Mouse (Mus musculus) C2C12 (cell line): ENCODE measurements at regions not wholly inside any gene's neighbourhood (a gene's known extent, or its start where the extent isn't known, plus 50 kb on each side); places are given as distances from the start of the nearest gene placed in this dataset.

Experiments used
- CTCF ChIP-seq: IDR thresholded peaks from one replicate; pipeline ENCODE4 v1.5.1; 2011; ENCODE audit not compliant: control insufficient read depth, insufficient read depth, insufficient read length
- MYOG ChIP-seq: IDR thresholded peaks from one replicate; pipeline ENCODE4 v1.6.1; 2011; ENCODE audit not compliant: control insufficient read depth, insufficient read length; ENCODE audit errors: extremely low read depth
- USF1 ChIP-seq: IDR thresholded peaks from one replicate; pipeline ENCODE4 v1.6.1; 2011; ENCODE audit warnings: low read depth, mild to moderate bottlenecking, control low read depth, moderate library complexity

GRCm38 (mm10) chr12:96130796-96131512 lies 438.9 kb downstream of the Flrt2 start:
- TF ChIP-seq CTCF (no peak), MYOG (no peak), USF1 (no peak)
